Mouse (Mus musculus) kidney, postnatal 10 days (tissue): ENCODE data around the gene Lin7a.

Experiments
- DNase-seq: peaks from one replicate; pipeline ENCODE4 v3.0.0; 2021; ENCODE audit warnings: mixed read lengths

The Lin7a gene

GRCm38 (mm10) chr10:107341151-107341550 lies 69.7 kb downstream of the Lin7a start:
- DNase-seq: no peak

GRCm38 (mm10) chr10:107344200-107344599 lies 72.7 kb downstream of the Lin7a start:
- DNase-seq: no peak

- no peak for DNase-seq
Observed at GRCm38 (mm10) chr10:107347842-107348241, 76.4 kb downstream of the Lin7a start.

- DNase-seq: no peak
Observed at GRCm38 (mm10) chr10:107351696-107352485, 80.4 kb downstream of the Lin7a start.

GRCm38 (mm10) chr10:107353483-107353882 lies 82.0 kb downstream of the Lin7a start:
- DNase-seq: no peak

GRCm38 (mm10) chr10:107358443-107359040 lies 87.1 kb downstream of the Lin7a start:
- no peak for DNase-seq

- no peak for DNase-seq
Observed at GRCm38 (mm10) chr10:107359296-107359695, 87.8 kb downstream of the Lin7a start.

GRCm38 (mm10) chr10:107361546-107361945 lies 90.1 kb downstream of the Lin7a start:
- peak; percentile 64 for DNase-seq

- no peak for DNase-seq
Observed at GRCm38 (mm10) chr10:107362026-107362425, 90.5 kb downstream of the Lin7a start.

- DNase-seq: no peak
Observed at GRCm38 (mm10) chr10:107363049-107363816, 91.7 kb downstream of the Lin7a start.

GRCm38 (mm10) chr10:107377218-107377617 lies 105.7 kb downstream of the Lin7a start:
- DNase-seq: no peak

GRCm38 (mm10) chr10:107381143-107381746 lies 109.8 kb downstream of the Lin7a start:
- no peak for DNase-seq

- no peak for DNase-seq
Observed at GRCm38 (mm10) chr10:107383825-107384224, 112.3 kb downstream of the Lin7a start.

GRCm38 (mm10) chr10:107389505-107389904 lies 118.0 kb downstream of the Lin7a start:
- DNase-seq: peak; percentile 62

GRCm38 (mm10) chr10:107405347-107405746 lies 133.9 kb downstream of the Lin7a start:
- DNase-seq: no peak

GRCm38 (mm10) chr10:107418306-107418705 lies 146.8 kb downstream of the Lin7a start:
- no peak for DNase-seq

GRCm38 (mm10) chr10:107436967-107437366 lies 165.5 kb downstream of the Lin7a start:
- DNase-seq: no peak

- peak; percentile 39 for DNase-seq
Observed at GRCm38 (mm10) chr10:107442781-107443180, 171.3 kb downstream of the Lin7a start.

GRCm38 (mm10) chr10:107449496-107450330 lies 178.2 kb downstream of the Lin7a start:
- no peak for DNase-seq

- DNase-seq: no peak
Observed at GRCm38 (mm10) chr10:107467819-107468218, 196.3 kb downstream of the Lin7a start.
